Mouse (Mus musculus) kidney, postnatal 4 days (tissue): Measurements from ENCODE around the gene Cpne5.
"Not testable (repeated sequence)": the region's sequence is repeated elsewhere in the genome, so short reads cannot be mapped to it uniquely, and the experiment has no call there.

Experiments
- DNase-seq, 2 experiments: peaks; one replicate each; pipeline ENCODE4 v3.0.0; 2021; ENCODE audit warnings: mixed read lengths in 2 of 2

The Cpne5 gene

GRCm38 (mm10) chr17:29126561-29126960 lies 111.4 kb downstream of the Cpne5 start:
- DNase-seq: peak in 1 of 2 experiments; percentile 0

- DNase-seq: peak in 1 of 2 experiments; percentile 40
These were observed 114.3 kb downstream of the Cpne5 start for GRCm38 (mm10) chr17:29123578-29124174.

GRCm38 (mm10) chr17:29122817-29123216 lies 115.2 kb downstream of the Cpne5 start:
- peak; percentile 68 to 76 for DNase-seq

- peak; percentile 42 to 56 for DNase-seq
These were observed 117.3 kb downstream of the Cpne5 start for GRCm38 (mm10) chr17:29120666-29121065.

GRCm38 (mm10) chr17:29118057-29118456 lies 119.9 kb downstream of the Cpne5 start:
- no peak for DNase-seq

GRCm38 (mm10) chr17:29117006-29117648 lies 120.8 kb downstream of the Cpne5 start:
- peak in 1 of 2 experiments; percentile 0 for DNase-seq

- peak in 1 of 2 experiments; percentile 0 for DNase-seq
These were observed 121.9 kb downstream of the Cpne5 start for GRCm38 (mm10) chr17:29116023-29116422.

GRCm38 (mm10) chr17:29113591-29114352 lies 124.2 kb downstream of the Cpne5 start, which contains the start of gene Rab44:
Rab44 (plus strand) TSS chr17:29114145.
- no peak for DNase-seq

GRCm38 (mm10) chr17:29111332-29111731 lies 126.6 kb downstream of the Cpne5 start:
- DNase-seq: no peak

- DNase-seq: not testable (repeated sequence)
These were observed 127.6 kb downstream of the Cpne5 start for GRCm38 (mm10) chr17:29110356-29110755.
